Mouse (Mus musculus) liver, adult 2 months (tissue): ENCODE data around the gene Ankrd44.

ENCODE experiments used
- CTCF ChIP-seq: fragments of 200-500 bp; IDR thresholded peaks from 2 replicates; pipeline ENCODE4 v1.5.1; 2011; ENCODE audit warnings: low read depth, low read length, control low read depth
- POLR2A ChIP-seq: fragments of 200-500 bp; IDR thresholded peaks from 2 replicates; pipeline ENCODE4 v1.6.1; 2011; ENCODE audit warnings: low read length, control low read depth; ENCODE audit not compliant: insufficient read depth; ENCODE audit errors: extremely low read depth

DNA sequence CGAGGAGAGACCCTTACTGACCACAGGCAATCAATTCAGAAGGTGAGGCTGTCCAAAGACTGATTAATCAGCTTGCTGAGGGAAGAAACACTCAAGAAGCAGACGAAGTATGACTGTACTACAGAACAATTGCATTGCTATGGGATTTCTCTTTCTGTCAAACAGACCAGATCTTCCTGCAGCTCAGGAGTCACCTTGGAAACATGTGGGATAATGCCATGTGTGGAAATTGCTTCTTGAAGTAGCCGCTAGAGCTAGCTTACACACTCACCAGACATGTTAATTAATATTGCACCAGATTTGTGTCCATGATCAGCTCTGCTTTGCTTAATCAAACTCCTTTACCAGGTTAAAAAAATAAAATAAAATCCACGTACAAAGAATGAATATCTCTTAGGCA, 137.8 kb downstream of the Ankrd44 start:
- TF ChIP-seq POLR2A (no peak), CTCF (no peak)
